Mouse (Mus musculus) heart, adult 11 months (tissue): Measurements from ENCODE around the gene Cym.

Experiments
- DNase-seq: peaks from one replicate; pipeline ENCODE4 v3.0.0; 2022

The Cym gene

DNA sequence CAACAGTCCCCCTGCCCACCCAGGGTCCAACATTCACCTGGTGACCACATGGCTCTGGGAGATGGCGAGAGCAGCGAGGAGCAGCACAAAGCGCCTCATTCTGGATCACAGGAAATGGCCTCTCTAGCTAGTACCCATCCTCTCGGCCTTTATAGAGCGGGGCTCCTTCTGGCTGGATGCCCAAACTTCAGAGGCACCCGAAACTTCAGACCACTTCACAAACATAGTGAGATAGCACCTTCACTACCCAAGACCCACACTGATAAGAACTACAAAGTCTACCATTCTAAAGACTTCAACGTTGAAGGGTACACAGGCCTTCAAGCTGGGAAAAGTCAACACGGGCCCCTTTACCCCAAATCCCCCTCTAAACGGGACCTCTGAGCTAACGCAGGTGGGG is at the start of gene Cym:
Cym (minus strand) TSS at position 125 of the 400 bp plus-strand sequence.
- peak; percentile 87 for DNase-seq

GRCm38 (mm10) chr3:107266814-107267345 is 45.3 kb upstream of the Cym start:
- DNase-seq: no peak

- DNase-seq: peak; percentile 92
Measured at GRCm38 (mm10) chr3:107261851-107262165, 40.3 kb upstream of the Cym start.

DNA sequence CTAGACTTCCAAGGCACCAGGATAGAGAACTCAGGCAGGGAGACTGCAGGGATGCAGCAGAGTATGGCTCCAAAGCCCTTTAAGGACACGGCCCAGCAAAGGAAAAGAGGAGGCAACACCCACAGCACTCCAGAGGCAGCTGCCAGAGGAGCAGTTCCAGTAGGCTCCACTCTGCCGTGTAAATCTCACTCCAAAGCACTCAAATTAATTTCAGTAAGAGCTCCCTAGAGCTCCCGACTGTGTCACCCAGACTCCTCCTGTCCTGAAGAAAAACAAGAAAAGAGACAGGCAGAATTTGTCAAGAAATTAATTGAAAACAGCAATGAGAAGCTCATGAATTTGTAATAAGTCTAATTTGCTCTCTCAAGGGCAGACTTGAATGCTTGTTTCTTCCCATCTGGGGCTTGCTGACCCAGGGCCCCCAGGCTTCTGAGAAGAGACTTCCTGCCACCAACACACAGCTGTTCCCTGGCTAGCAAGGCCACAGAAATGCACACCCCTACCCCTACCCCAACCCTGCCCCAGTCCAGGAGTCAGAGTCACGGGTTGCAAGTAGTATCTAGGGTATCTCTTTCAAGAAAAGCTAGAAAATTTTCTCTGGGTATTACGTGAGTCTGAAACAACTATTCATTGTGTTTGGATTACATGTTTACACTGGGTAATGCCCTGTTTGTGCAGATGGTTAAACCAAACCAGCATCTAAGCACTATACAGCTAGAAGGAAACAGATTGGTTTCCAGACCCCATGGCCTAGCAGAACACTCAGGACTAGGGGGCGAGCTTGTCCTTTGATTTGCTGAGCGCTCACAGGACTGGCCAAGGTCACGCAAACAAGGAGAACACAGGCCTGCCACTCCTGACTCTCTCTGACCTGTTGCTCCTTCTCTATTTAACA is 39.7 kb upstream of the Cym start:
- peak; percentile 95 for DNase-seq

DNA sequence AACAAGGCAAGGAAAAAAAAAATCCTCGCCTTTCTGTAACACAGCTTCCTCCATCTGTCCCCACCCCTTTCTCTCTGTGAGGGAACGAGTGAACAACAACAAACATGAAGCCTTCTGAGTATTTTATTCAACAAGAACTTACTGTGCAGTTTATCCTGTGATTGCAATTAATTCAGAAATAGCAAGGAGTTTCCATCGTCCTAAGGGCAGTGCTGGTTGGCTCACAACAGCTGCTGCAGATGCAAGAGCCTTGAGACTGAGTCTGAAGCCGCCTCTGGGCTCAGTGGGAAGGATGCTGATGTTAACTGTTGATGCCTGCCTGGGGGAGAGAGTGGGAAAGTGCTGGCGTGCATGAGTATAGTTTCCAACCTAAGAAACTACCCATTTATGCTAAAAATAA is 36.4 kb upstream of the Cym start:
- DNase-seq: no peak

DNA sequence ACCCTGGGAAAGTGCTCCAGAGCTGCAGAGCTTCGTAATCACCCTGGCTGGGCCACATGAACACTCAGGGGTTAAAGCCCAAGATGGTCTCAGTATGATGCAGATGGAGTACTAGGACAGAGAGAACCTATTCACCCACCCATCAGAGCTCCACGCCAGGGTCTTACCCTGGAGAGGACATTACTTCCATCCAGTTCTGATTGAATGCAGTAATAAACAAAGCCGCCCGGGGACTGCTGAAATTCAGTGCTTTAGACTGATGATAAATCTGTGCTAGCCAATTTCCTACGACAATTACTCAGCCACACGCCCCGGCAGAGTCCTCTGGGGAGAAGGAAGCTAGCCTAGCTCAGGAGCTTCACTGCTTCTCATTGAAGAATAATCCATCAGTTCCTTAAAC is 35.2 kb upstream of the Cym start:
- peak; percentile 88 for DNase-seq

DNA sequence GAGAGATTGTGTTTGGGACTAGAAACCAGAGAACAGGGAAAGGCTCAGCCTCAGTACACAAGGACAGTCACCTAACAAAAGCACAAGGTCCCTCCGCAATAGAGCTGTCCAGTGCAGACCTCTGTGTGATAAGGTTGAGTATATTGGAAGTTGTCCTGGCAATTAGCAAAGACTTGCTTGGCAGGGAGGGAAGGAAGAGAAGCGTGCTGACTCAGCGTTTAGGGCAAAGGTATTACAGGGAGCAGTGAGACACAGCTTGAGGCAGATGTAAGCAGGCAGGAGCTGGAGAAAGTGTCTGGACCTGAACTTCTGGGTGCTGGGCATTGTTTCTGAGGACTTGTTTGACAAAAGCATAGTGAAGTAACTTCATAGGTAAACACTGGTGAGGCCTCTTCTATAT is 34.5 kb upstream of the Cym start:
- peak; percentile 76 for DNase-seq

DNA sequence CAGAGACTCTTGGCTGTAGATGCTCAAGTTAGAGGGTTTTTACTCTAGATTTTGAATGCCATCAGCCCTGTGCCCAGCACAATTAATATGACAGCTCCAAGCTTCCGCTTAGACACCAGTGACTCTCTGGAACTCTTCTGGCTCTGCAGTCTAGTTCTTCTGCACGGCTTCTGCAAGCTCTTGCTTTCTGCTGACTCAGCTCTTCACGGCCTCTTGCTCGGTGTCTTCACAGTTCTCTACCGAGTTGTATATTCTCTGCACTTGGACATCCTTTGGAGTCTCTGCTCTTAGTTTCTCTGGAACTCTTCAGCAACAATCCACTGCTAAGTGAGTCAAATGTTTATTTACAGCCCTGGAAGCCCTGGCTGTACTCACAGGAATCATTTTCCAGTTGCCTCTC is 32.4 kb upstream of the Cym start:
- no peak for DNase-seq

DNA sequence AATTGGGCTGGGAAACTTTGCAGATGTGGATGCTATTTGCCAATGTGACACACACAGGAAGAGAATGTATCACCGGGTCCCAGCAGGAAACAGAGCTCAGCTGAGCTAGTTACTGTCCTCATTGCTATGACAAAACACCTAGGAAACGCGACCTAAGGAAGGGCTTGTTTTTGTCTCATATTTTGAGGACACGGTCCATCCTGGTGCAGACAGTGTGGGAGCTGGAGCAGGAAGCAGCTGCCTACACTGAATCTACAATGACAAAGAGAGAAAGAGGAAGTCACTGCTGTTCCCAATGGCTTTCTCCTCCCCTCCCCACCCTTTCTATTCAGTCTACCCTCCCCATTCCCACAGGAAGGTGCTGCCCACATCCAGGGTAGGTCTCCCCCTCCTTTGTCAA is 30.5 kb upstream of the Cym start:
- DNase-seq: peak; percentile 98

GRCm38 (mm10) chr3:107250320-107250719 is 28.8 kb upstream of the Cym start:
- DNase-seq: no peak

GRCm38 (mm10) chr3:107249042-107249441 is 27.5 kb upstream of the Cym start:
- no peak for DNase-seq

DNA sequence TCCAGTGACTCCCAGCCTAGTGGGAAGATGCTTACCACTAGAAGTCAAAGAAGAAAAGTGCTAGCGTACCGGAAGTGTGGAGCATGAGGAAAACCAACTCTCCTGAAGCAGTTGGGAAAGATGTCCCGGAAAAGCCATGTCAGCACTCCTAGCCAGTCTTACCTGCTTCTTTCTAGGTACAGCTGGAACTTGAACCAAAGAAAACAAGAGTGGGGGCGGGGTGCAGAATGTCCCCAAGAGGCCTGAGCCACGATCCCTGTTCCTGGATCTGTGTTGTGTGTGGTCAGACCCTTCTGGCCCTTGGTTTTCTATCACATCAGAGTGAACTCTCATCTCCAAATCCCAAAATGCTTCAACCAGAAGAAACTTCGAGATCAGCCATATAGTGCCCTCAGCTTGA is 25.3 kb upstream of the Cym start:
- no peak for DNase-seq

GRCm38 (mm10) chr3:107241389-107242094 is 20.0 kb upstream of the Cym start:
- DNase-seq: no peak

- DNase-seq: no peak
Measured at GRCm38 (mm10) chr3:107239607-107240006, 18.1 kb upstream of the Cym start, which contains the start of gene Prok1. Prok1 (minus strand) TSS chr3:107239707.

DNA sequence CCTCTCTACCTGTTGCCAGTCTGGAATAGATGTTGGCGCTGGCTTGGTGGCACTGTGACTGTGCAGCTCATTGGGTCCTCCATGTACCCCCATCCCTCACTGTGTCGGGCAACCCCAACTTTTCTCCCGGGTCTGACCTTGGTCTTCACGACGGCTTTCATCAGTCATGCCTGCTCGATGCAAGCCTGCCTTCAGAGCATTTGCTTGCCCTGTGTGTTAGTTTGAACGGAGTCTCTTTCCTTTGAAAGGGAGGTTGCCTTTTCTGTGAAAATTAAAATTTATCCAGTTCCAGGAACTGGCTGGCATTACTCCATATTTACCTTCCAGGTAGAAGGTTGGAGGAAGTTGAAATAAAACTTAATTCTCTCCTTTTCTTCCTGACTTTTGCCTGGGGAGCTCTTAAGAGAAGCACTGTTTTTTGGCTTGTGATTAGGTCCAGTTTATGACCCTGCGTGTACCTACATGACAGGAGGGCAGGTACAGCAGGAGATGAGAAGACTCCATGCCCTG is 17.0 kb upstream of the Cym start:
- no peak for DNase-seq

- DNase-seq: no peak
Measured at GRCm38 (mm10) chr3:107238051-107238450, 16.5 kb upstream of the Cym start.

DNA sequence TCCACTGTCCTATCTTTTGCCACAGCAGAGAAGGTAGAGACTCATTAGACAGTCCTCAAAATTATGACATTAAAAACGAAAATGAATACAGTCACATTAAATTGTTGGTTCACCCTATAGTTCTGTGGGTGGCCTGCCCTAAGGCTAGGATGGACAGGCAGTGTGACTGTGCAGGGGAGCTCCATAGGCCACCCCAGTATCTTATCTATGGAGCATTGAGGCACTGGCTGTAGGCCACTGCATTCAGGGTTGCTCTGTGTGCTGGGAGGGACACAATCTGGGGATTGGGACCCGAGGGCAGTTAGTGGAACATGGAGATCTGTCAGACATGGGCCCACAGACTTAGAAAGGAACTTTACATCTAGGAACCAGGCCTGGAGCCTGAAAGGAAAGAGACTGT is 12.4 kb upstream of the Cym start:
- no peak for DNase-seq

DNA sequence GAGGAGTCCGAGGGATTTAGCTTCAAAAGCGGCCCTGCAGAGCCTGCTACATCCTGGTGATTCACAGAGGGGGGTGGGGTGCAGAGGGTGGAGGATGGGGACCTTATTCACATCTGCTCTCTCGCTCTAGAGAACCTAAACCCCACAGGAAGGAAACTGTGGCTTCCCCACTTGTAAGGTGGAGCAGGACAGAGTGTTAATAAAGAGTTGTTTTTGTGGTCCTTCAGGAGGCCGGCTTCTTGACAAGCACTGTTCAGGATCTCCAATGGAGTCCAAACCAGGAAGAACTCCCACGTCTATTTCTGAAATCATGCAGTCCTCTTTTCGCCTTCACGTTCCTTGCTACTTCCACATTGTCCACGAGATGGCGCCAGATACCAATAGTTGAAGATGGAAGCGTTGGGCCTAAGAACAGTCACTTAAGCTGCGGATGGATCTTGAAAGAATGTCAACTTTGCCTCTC is 11.8 kb upstream of the Cym start:
- DNase-seq: peak; percentile 97

DNA sequence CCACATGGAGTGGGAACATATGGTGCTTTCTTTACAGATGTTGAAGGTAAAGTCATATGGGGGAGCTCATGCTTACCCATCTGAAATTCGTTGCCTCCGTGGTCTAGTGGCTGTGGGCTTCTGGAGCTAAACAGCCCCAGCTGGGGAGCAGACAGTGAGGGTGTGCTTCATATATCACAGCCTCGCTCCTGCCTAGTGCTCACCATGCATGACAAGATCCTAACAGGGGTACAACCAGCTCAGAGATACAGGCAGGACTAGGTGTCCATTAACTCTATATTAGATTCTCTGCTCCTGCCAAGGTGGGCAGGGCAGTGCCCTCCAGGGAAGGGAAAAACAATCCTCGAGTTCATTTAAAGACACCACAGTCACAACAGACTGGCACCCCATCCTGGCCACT is 9.7 kb upstream of the Cym start:
- no peak for DNase-seq

GRCm38 (mm10) chr3:107230527-107230926 is 9.0 kb upstream of the Cym start, which contains the start of gene A630076J17Rik:
A630076J17Rik (plus strand) TSS chr3:107230614.
- DNase-seq: peak; percentile 93

- no peak for DNase-seq
Measured at GRCm38 (mm10) chr3:107229822-107230221, 8.3 kb upstream of the Cym start.

GRCm38 (mm10) chr3:107229221-107229620 is 7.7 kb upstream of the Cym start:
- no peak for DNase-seq

GRCm38 (mm10) chr3:107225820-107226219 is 4.3 kb upstream of the Cym start:
- peak; percentile 92 for DNase-seq

- no peak for DNase-seq
Measured at GRCm38 (mm10) chr3:107223230-107223629, 1.7 kb upstream of the Cym start.
